Mouse (Mus musculus) bone marrow, adult 2 months (tissue): ENCODE measurements at regions not wholly inside any gene's neighbourhood (a gene's known extent, or its start where the extent isn't known, plus 50 kb on each side); places are given as distances from the start of the nearest gene placed in this dataset.

Experiments used
- CTCF ChIP-seq: fragments of 200-500 bp; IDR thresholded peaks from 2 replicates; pipeline ENCODE4 v1.5.1; 2011; ENCODE audit warnings: low read length, control low read depth; ENCODE audit not compliant: control insufficient read depth, insufficient read depth
- POLR2A ChIP-seq: fragments of 200-500 bp; IDR thresholded peaks from 2 replicates; pipeline ENCODE4 v1.6.1; 2011; ENCODE audit warnings: low read depth, mild to moderate bottlenecking, control low read depth, low read length, borderline replicate concordance; ENCODE audit not compliant: control insufficient read depth

DNA sequence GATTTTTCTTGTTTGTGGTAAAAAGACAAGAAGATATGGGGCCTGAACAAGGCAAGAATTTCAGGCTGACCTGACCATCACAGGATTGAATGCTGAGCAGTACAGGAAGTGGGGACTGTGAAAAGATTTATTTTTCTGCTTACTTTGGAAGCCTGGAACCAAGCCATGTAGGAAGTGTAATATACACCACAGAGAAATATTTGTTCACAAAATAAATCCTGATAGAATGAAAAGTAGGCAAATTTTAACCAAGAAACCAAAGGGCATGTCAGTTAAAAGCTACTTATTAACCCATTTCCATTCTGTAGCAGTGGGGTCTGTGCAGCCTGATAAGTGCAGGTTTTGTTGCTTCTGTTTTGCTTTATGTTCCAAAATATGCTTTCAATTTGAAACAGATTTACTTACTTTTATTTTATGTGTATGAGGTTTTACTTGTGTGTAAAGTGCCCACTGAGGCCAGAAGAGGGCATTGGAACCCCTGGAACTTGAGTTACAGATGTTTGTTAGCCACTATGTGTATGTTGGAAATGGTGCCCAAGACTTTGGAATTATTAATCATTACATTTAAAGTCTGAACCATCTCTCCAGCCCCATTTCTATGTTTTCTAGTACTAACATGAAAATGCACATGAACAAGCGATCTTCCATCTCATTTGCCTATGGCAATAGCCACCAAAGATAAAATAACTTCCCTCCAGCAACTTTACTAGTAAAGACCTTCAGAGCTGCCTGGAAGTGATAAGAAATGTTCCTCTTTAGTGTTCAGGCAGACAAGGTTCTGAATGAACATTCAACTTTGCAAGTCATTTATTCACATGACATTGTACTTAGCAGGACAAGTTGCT is 98.2 kb upstream of the Gprin3 start:
- TF ChIP-seq CTCF, result no peak
- TF ChIP-seq POLR2A, result no peak
